Mouse (Mus musculus) kidney, adult 2 months (tissue): ENCODE measurements around the gene Gm10134. TPM values are rescaled to one million over a fixed set of nuclear protein-coding genes. Genes with fewer than 3 reads are reported as not detected.

Experiments
- DNase-seq: peaks from one replicate; pipeline ENCODE4 v3.0.0; 2021
- H3K27ac ChIP-seq: fragments of 200-500 bp; 2 replicates; pipeline ENCODE4 v1.5.1; 2012; ENCODE audit warnings: low read depth, low read length, control low read depth, inconsistent platforms; ENCODE audit not compliant: insufficient read depth
- H3K27me3 ChIP-seq: fragments of 200-500 bp; replicated peaks from 2 replicates; pipeline ENCODE4 v1.6.1; 2012; ENCODE audit warnings: mild to moderate bottlenecking, moderate library complexity, low read length, inconsistent platforms; ENCODE audit not compliant: control insufficient read depth, insufficient read depth
- H3K36me3 ChIP-seq: fragments of 200-500 bp; 2 replicates; pipeline ENCODE4 v1.6.1; 2012; ENCODE audit warnings: mild to moderate bottlenecking, moderate library complexity, low read length, inconsistent platforms; ENCODE audit not compliant: control insufficient read depth, insufficient read depth
- H3K4me1 ChIP-seq: fragments of 200-500 bp; 2 replicates; pipeline ENCODE4 v1.6.1; 2011; ENCODE audit warnings: low read length; ENCODE audit not compliant: control insufficient read depth, insufficient read depth
- H3K4me3 ChIP-seq: fragments of 200-500 bp; 2 replicates; pipeline ENCODE4 v1.5.1; 2011; ENCODE audit warnings: mild to moderate bottlenecking, low read depth, low read length, control low read depth; ENCODE audit not compliant: insufficient read depth
- CTCF ChIP-seq: fragments of 200-500 bp; conservative IDR thresholded peaks from 2 replicates; pipeline ENCODE4 v1.5.1; 2011; ENCODE audit warnings: low read depth, mild to moderate bottlenecking, control low read depth, low read length, moderate library complexity, mixed read lengths; ENCODE audit not compliant: insufficient read depth, insufficient read length
- POLR2A ChIP-seq: fragments of 200-500 bp; IDR thresholded peaks from one replicate; pipeline ENCODE4 v1.6.1; 2011; ENCODE audit warnings: low read depth, low read length, control low read depth
- WGBS: fragments of 180-500 bp; shearing (Covaris S2); methylation state at CpG from one replicate; pipeline ENCODE4 v1.1.7; 2018; 5-methylcytosine and 5-hydroxymethylcytosine counted together
- polyA plus RNA-seq: library from polyadenylated mRNA; depleted of rRNA; stranded (reverse); fragments of >200 nt; gene quantifications from 2 replicates; pipeline ENCODE4 v1.2.3, GENCODE M21; 2012

Gene Gm10134
- polyA plus RNA-seq, 1 experiment: 0.33 TPM

- peaks cover 10% of the 10 kb centered on the region for H3K4me1 ChIP-seq
- no peak overlapping the region for H3K4me3 ChIP-seq
- no peak for DNase-seq
- TF ChIP-seq POLR2A (no peak), CTCF (no peak)
- no peaks in the 10 kb centered on the region for H3K36me3 ChIP-seq
- no peaks in the 10 kb centered on the region for H3K27me3 ChIP-seq
- 75% methylated on average over 8 of the region's 8 CpGs for WGBS
- H3K27ac ChIP-seq: no peak overlapping the region
These were observed 32.3 kb downstream of the Gm10134 start for GRCm38 (mm10) chr2:28537995-28538816.

- peak; percentile 67 for DNase-seq
- TF ChIP-seq POLR2A: no peak
- no peak for TF ChIP-seq CTCF
- Histone ChIP-seq H3K4me3 (no peak overlapping the region), H3K27me3 (no peaks in the 10 kb centered on the region), H3K27ac (peak overlapping the region; percentile 0; the same call in 1 of the 2 replicates), H3K36me3 (no peaks in the 10 kb centered on the region), H3K4me1 (peaks cover 10% of the 10 kb centered on the region)
- WGBS: 36% methylated on average over 1 of the region's 1 CpGs
These were observed 32.9 kb downstream of the Gm10134 start for GRCm38 (mm10) chr2:28538817-28539128.

GRCm38 (mm10) chr2:28539206-28539605 lies 33.3 kb downstream of the Gm10134 start:
- Histone ChIP-seq H3K4me3 (no peak overlapping the region), H3K27ac (peak overlapping the region; percentile 0; the same call in 1 of the 2 replicates), H3K4me1 (peaks cover 10% of the 10 kb centered on the region), H3K27me3 (no peaks in the 10 kb centered on the region), H3K36me3 (no peaks in the 10 kb centered on the region)
- no peak for DNase-seq
- WGBS: 39% methylated on average over 7 of the region's 7 CpGs
- TF ChIP-seq POLR2A (no peak), CTCF (no peak)

- no peak for DNase-seq
- H3K27me3 ChIP-seq: no peaks in the 10 kb centered on the region
- TF ChIP-seq CTCF: no peak
- TF ChIP-seq POLR2A: no peak
- no peaks in the 10 kb centered on the region for H3K36me3 ChIP-seq
- no peak overlapping the region for H3K27ac ChIP-seq
- H3K4me3 ChIP-seq: no peak overlapping the region
- H3K4me1 ChIP-seq: peaks cover 10% of the 10 kb centered on the region
- WGBS: 78% methylated on average over 2 of the region's 2 CpGs
These were observed 34.1 kb downstream of the Gm10134 start for GRCm38 (mm10) chr2:28539949-28540348.

- Histone ChIP-seq H3K27me3 (no peaks in the 10 kb centered on the region), H3K36me3 (no peaks in the 10 kb centered on the region), H3K4me3 (no peak overlapping the region), H3K4me1 (peaks cover 10% of the 10 kb centered on the region), H3K27ac (no peak overlapping the region)
- 76% methylated on average over 8 of the region's 8 CpGs for WGBS
- TF ChIP-seq CTCF: no peak
- no peak for TF ChIP-seq POLR2A
- no peak for DNase-seq
These were observed 34.8 kb downstream of the Gm10134 start for GRCm38 (mm10) chr2:28540587-28541227.

GRCm38 (mm10) chr2:28543894-28544293 lies 38.0 kb downstream of the Gm10134 start:
- TF ChIP-seq POLR2A (no peak), CTCF (no peak)
- no peaks in the 10 kb centered on the region for H3K36me3 ChIP-seq
- peaks cover 9% of the 10 kb centered on the region for H3K4me1 ChIP-seq
- H3K27me3 ChIP-seq: no peaks in the 10 kb centered on the region
- no peak overlapping the region for H3K27ac ChIP-seq
- WGBS: 90% methylated on average over 8 of the region's 8 CpGs
- no peak for DNase-seq
- H3K4me3 ChIP-seq: no peak overlapping the region

GRCm38 (mm10) chr2:28545976-28546375 lies 40.1 kb downstream of the Gm10134 start:
- TF ChIP-seq CTCF: no peak
- TF ChIP-seq POLR2A: no peak
- no peaks in the 10 kb centered on the region; the same call in 1 of the 2 replicates for H3K4me1 ChIP-seq
- no peaks in the 10 kb centered on the region for H3K27me3 ChIP-seq
- H3K27ac ChIP-seq: no peak overlapping the region
- H3K36me3 ChIP-seq: no peaks in the 10 kb centered on the region
- no peak for DNase-seq
- no peak overlapping the region for H3K4me3 ChIP-seq
